Mouse (Mus musculus) brain, embryonic 14.5 days (tissue): ENCODE measurements at regions not wholly inside any gene's neighbourhood (a gene's known extent, or its start where the extent isn't known, plus 50 kb on each side); places are given as distances from the start of the nearest gene placed in this dataset.

Experiments
- DNase-seq: peaks from one replicate; pipeline ENCODE4 v3.0.0-alpha.2; 2011; ENCODE audit warnings: low read depth
- CTCF ChIP-seq: fragments of 200-500 bp; IDR thresholded peaks from 2 replicates; pipeline ENCODE4 v1.5.1; 2012; ENCODE audit warnings: inconsistent platforms, mild to moderate bottlenecking, moderate library complexity, borderline replicate concordance; ENCODE audit not compliant: insufficient read depth, insufficient read length; ENCODE audit errors: extremely low read depth
- POLR2A ChIP-seq: fragments of 200-500 bp; IDR thresholded peaks from 2 replicates; pipeline ENCODE4 v1.6.1; 2012; ENCODE audit warnings: mild to moderate bottlenecking, inconsistent platforms, borderline replicate concordance; ENCODE audit not compliant: poor library complexity, insufficient read depth, insufficient read length, severe bottlenecking; ENCODE audit errors: extremely low read depth

DNA sequence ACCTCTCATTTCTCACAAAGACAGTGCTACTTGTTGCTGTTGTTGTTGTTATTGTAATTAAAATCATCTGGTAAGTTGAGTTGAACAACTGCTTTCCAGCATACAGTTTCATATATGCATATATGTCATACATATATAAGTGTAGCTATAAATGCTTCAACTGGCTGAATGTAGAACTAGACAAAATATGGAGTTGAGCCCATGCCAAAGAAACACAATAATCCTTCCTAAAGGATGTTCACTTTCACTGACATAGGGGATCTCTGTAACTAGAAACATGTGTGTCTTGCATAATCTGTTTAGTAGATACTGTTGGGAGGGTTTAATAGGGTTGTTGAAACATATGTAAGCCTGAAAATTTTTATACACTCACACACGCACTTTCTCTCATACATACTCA, 247.9 kb downstream of the Rfpl4b start:
- no peak for DNase-seq
- TF ChIP-seq POLR2A, result no peak
- TF ChIP-seq CTCF, result no peak

- DNase-seq, result peak; percentile 45
- no peak for TF ChIP-seq CTCF
- TF ChIP-seq POLR2A, result no peak
Measured at GRCm38 (mm10) chr10:38573146-38573545, 248.4 kb downstream of the Rfpl4b start.

GRCm38 (mm10) chr10:38567270-38567669, 254.3 kb downstream of the Rfpl4b start:
- TF ChIP-seq POLR2A (no peak), CTCF (no peak)

GRCm38 (mm10) chr10:38566361-38566760, 255.2 kb downstream of the Rfpl4b start:
- no peak for TF ChIP-seq CTCF
- no peak for DNase-seq

More at GRCm38 (mm10) chr10:38567270-38567669, 254.3 kb downstream of the Rfpl4b start:
- no peak for DNase-seq

- no peak for TF ChIP-seq CTCF
- TF ChIP-seq POLR2A, result no peak
- DNase-seq, result peak; percentile 98
Measured at GRCm38 (mm10) chr10:38555040-38555439, 266.5 kb downstream of the Rfpl4b start.

- no peak for TF ChIP-seq CTCF
- TF ChIP-seq POLR2A, result no peak
Measured at GRCm38 (mm10) chr10:38553688-38554680, 267.6 kb downstream of the Rfpl4b start.

GRCm38 (mm10) chr10:38553326-38553687, 268.3 kb downstream of the Rfpl4b start:
- DNase-seq, result no peak
- TF ChIP-seq POLR2A (no peak), CTCF (no peak)

More at GRCm38 (mm10) chr10:38553688-38554680, 267.6 kb downstream of the Rfpl4b start:
- peak; percentile 98 for DNase-seq

GRCm38 (mm10) chr10:38552350-38553076, 269.1 kb downstream of the Rfpl4b start:
- TF ChIP-seq POLR2A (no peak), CTCF (no peak)
- peak; percentile 17 for DNase-seq

GRCm38 (mm10) chr10:38540031-38540430, 281.5 kb downstream of the Rfpl4b start:
- TF ChIP-seq POLR2A (no peak), CTCF (no peak)

GRCm38 (mm10) chr10:38538766-38539165, 282.8 kb downstream of the Rfpl4b start:
- no peak for TF ChIP-seq CTCF
- TF ChIP-seq POLR2A, result no peak
- no peak for DNase-seq

More at GRCm38 (mm10) chr10:38540031-38540430, 281.5 kb downstream of the Rfpl4b start:
- DNase-seq, result peak; percentile 15

GRCm38 (mm10) chr10:38516636-38517035, 304.9 kb downstream of the Rfpl4b start:
- no peak for TF ChIP-seq CTCF
- TF ChIP-seq POLR2A, result no peak

More at GRCm38 (mm10) chr10:38516636-38517035, 304.9 kb downstream of the Rfpl4b start:
- DNase-seq, result no peak
